Mouse (Mus musculus) MEL (cell line): Measurements from ENCODE around the gene Nrarp.

ENCODE experiments used
- CHD1 ChIP-seq: IDR thresholded peaks from 2 replicates; pipeline ENCODE4 v1.6.1; 2012; ENCODE audit warnings: low read depth, mild to moderate bottlenecking, inconsistent platforms, low read length, improper control_type of control experiment
- MEF2A ChIP-seq: IDR thresholded peaks from 2 replicates; pipeline ENCODE4 v1.6.1; 2014; ENCODE audit warnings: low read depth, mild to moderate bottlenecking, inconsistent platforms, low read length, improper control_type of control experiment; ENCODE audit not compliant: poor library complexity, insufficient replicate concordance, severe bottlenecking; ENCODE audit errors: extremely low read depth
- POLR2A ChIP-seq, 2 experiments: IDR thresholded peaks; 2 replicates each; pipeline ENCODE4 v1.6.1; 2011 to 2012; ENCODE audit warnings: low read length in 2 of 2, mild to moderate bottlenecking in 2 of 2, control low read depth in 1 of 2, improper control_type of control experiment in 1 of 2, low read depth in 1 of 2, moderate library complexity in 1 of 2; ENCODE audit not compliant: control insufficient read depth in 1 of 2, insufficient read depth in 1 of 2, poor library complexity in 1 of 2
- ZC3H11A ChIP-seq: IDR thresholded peaks from 2 replicates; pipeline ENCODE4 v1.6.1; 2012; ENCODE audit warnings: low read depth, mild to moderate bottlenecking, inconsistent platforms, low read length, improper control_type of control experiment

DNA sequence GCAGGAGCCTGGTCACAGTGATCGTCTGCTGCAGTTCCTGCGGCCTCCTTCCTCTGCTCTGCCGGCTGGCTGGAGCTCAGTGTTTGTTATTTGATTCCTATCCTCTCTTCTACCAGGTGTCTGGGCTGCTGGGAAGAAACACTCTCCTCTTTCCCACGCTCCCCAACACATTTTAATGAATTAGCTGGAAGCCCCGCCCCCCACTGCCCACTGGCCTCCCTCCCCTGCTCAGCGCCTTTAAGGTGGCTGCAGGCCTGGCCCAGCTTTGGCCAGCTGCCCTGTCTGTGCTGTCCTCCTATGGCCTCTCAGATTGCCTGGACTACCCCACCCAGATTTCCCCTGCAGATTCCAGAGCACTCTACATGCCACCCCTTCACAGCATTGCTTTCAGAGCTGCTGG, 2.9 kb upstream of the Nrarp start:
- no peak for TF ChIP-seq CHD1
- no peak for TF ChIP-seq MEF2A
- no peak for TF ChIP-seq POLR2A (IDR thresholded peaks at IDR 0.05; ENCODE audit: control insufficient read depth in 1 of 2, insufficient read depth in 1 of 2, low read depth in 1 of 2, low read length in 2 of 2, poor library complexity in 1 of 2)
- no peak for TF ChIP-seq ZC3H11A
